Mouse (Mus musculus) frontal cortex, postnatal 10 days (tissue): ENCODE results near the gene Dcun1d5.
"Not testable (repeated sequence)": the region's sequence is repeated elsewhere in the genome, so short reads cannot be mapped to it uniquely, and the experiment has no call there.

Experiments used
- DNase-seq, 2 experiments: peaks; one replicate each; pipeline ENCODE4 v3.0.0; 2022; ENCODE audit warnings: low spot score in 2 of 2, mixed read lengths in 1 of 2

Dcun1d5 gene

GRCm38 (mm10) chr9:7184172-7184896 is at the start of gene Dcun1d5, which contains the start of gene Dync2h1:
Dcun1d5 (plus strand) TSS chr9:7184520.
Dync2h1 (minus strand) TSS chr9:7184446.
- DNase-seq: peak; percentile 90 to 93

GRCm38 (mm10) chr9:7154391-7154790 is 29.9 kb upstream of the Dcun1d5 start:
- no peak for DNase-seq

- DNase-seq: no peak
These were observed 25.7 kb upstream of the Dcun1d5 start for GRCm38 (mm10) chr9:7158605-7159004.

GRCm38 (mm10) chr9:7159718-7160117 is 24.6 kb upstream of the Dcun1d5 start:
- no peak for DNase-seq

GRCm38 (mm10) chr9:7160688-7161087 is 23.6 kb upstream of the Dcun1d5 start:
- DNase-seq: no peak

GRCm38 (mm10) chr9:7167339-7167998 is 16.9 kb upstream of the Dcun1d5 start:
- DNase-seq: no peak

- DNase-seq: no peak
These were observed 10.6 kb upstream of the Dcun1d5 start for GRCm38 (mm10) chr9:7173756-7174155.

GRCm38 (mm10) chr9:7176618-7177610 is 7.4 kb upstream of the Dcun1d5 start:
- DNase-seq: peak; percentile 87 to 88

- peak in 1 of 2 experiments; percentile 22 for DNase-seq
These were observed 574 bp downstream of the Dcun1d5 start for GRCm38 (mm10) chr9:7184897-7185291.

- not testable (repeated sequence) for DNase-seq
These were observed 6.4 kb downstream of the Dcun1d5 start for GRCm38 (mm10) chr9:7190694-7191093.

GRCm38 (mm10) chr9:7216240-7216639 is 31.9 kb downstream of the Dcun1d5 start:
- no peak for DNase-seq

- no peak for DNase-seq
These were observed 36.7 kb downstream of the Dcun1d5 start for GRCm38 (mm10) chr9:7221024-7221423.

- DNase-seq: no peak
These were observed 37.1 kb downstream of the Dcun1d5 start for GRCm38 (mm10) chr9:7221460-7221859.

GRCm38 (mm10) chr9:7238619-7239018 is 54.3 kb downstream of the Dcun1d5 start:
- DNase-seq: no peak

- DNase-seq: no peak
These were observed 55.6 kb downstream of the Dcun1d5 start for GRCm38 (mm10) chr9:7239967-7240366.

GRCm38 (mm10) chr9:7252797-7253654 is 68.7 kb downstream of the Dcun1d5 start:
- no peak for DNase-seq
